Mouse (Mus musculus) myocyte (in vitro differentiated cells): ENCODE results near the gene Lsr.

ENCODE experiments used
- CEBPB ChIP-seq: IDR thresholded peaks from 2 replicates; pipeline ENCODE4 v1.6.1; 2011; ENCODE audit warnings: mild to moderate bottlenecking, moderate library complexity; ENCODE audit not compliant: poor library complexity, insufficient read depth, severe bottlenecking
- E2F4 ChIP-seq: IDR thresholded peaks from one replicate; pipeline ENCODE4 v1.6.1; 2011; ENCODE audit warnings: mild to moderate bottlenecking, control low read depth, moderate library complexity; ENCODE audit not compliant: insufficient read depth
- MAX ChIP-seq: IDR thresholded peaks from one replicate; pipeline ENCODE4 v1.6.1; 2011; ENCODE audit warnings: low read depth, mild to moderate bottlenecking, control low read depth
- MYOD1 ChIP-seq, 3 experiments: IDR thresholded peaks; one replicate each; pipeline ENCODE4 v1.6.1; 2011; ENCODE audit warnings: control low read depth in 2 of 3, low read depth in 2 of 3, mild to moderate bottlenecking in 2 of 3, moderate library complexity in 1 of 3; ENCODE audit not compliant: insufficient read length in 2 of 3, control insufficient read depth in 1 of 3
- MYOG ChIP-seq, 3 experiments: IDR thresholded peaks; one replicate each; pipeline ENCODE4 v1.6.1; 2011; ENCODE audit warnings: control low read depth in 2 of 3, low read depth in 2 of 3, mild to moderate bottlenecking in 2 of 3; ENCODE audit not compliant: insufficient read length in 2 of 3, control insufficient read depth in 1 of 3, insufficient read depth in 1 of 3
- POLR2A ChIP-seq: IDR thresholded peaks from one replicate; pipeline ENCODE4 v1.6.1; 2011; ENCODE audit warnings: low read depth, mild to moderate bottlenecking, control low read depth, moderate library complexity; ENCODE audit not compliant: insufficient read length
- POLR2AphosphoS2 ChIP-seq: IDR thresholded peaks from one replicate; pipeline ENCODE4 v1.6.1; 2011; ENCODE audit warnings: low read depth, control low read depth; ENCODE audit not compliant: insufficient read length
- REST ChIP-seq: IDR thresholded peaks from one replicate; pipeline ENCODE4 v1.6.1; 2011; ENCODE audit warnings: mild to moderate bottlenecking, control low read depth, moderate library complexity; ENCODE audit not compliant: insufficient read depth, insufficient read length
- SRF ChIP-seq: IDR thresholded peaks from one replicate; pipeline ENCODE4 v1.6.1; 2011; ENCODE audit warnings: low read depth; ENCODE audit not compliant: control insufficient read depth, insufficient read length
- TCF12 ChIP-seq: IDR thresholded peaks from one replicate; pipeline ENCODE4 v1.6.1; 2011; ENCODE audit warnings: mild to moderate bottlenecking, control low read depth; ENCODE audit not compliant: poor library complexity, insufficient read depth, severe bottlenecking
- TCF3 ChIP-seq: IDR thresholded peaks from one replicate; pipeline ENCODE4 v1.6.1; 2011; ENCODE audit warnings: low read depth, control low read depth; ENCODE audit not compliant: insufficient read length
- USF1 ChIP-seq: IDR thresholded peaks from one replicate; pipeline ENCODE4 v1.6.1; 2011; ENCODE audit warnings: low read depth, mild to moderate bottlenecking, control low read depth, moderate library complexity

GRCm38 (mm10) chr7:30954036-30954435, 19.2 kb downstream of the Lsr start:
- TF ChIP-seq POLR2A (no peak), USF1 (no peak), MYOD1 (IDR thresholded peaks at IDR 0.05; ENCODE audit: control insufficient read depth in 1 of 3, insufficient read length in 2 of 3, low read depth in 2 of 3) (no peak), MAX (no peak), POLR2AphosphoS2 (no peak), E2F4 (no peak), TCF12 (no peak), SRF (no peak), CEBPB (no peak), MYOG (IDR thresholded peaks at IDR 0.05; ENCODE audit: control insufficient read depth in 1 of 3, insufficient read depth in 1 of 3, insufficient read length in 2 of 3, low read depth in 2 of 3) (no peak), TCF3 (no peak), REST (no peak)
